Mouse (Mus musculus) erythroid progenitor cell, adult 5-6 weeks (primary cell): ENCODE measurements around the gene Zfp865. TPM values are rescaled to one million over a fixed set of nuclear protein-coding genes. Genes with fewer than 3 reads are reported as not detected.
"Not testable (repeated sequence)": the region's sequence is repeated elsewhere in the genome, so short reads cannot be mapped to it uniquely, and the experiment has no call there.

Source experiments
- ATAC-seq: replicated peaks from 2 replicates; pipeline ENCODE4 v1.8.0; 2016; ENCODE audit warnings: moderate number of reproducible peaks, mild to moderate bottlenecking, moderate TSS enrichment, inconsistent platforms; ENCODE audit not compliant: poor library complexity, low FRiP score, severe bottlenecking
- total RNA-seq, 2 experiments: library from RNA; stranded (forward) in 1 of 2; stranded (reverse) in 1 of 2; fragments of 150-400 nt in 1 of 2; fragments of 186-747, 209-891 nt in 1 of 2; gene quantifications; 2 replicates each; pipeline versions ENCODE4 v1.2.3 to v1.2.4; 2015 to 2017; ENCODE audit warnings: low replicate concordance in 2 of 2

Gene Zfp865
- total RNA-seq (2015; ENCODE audit: low replicate concordance) (9.0 and 9.2 TPM in 2 replicates), total RNA-seq (2017; ENCODE audit: low replicate concordance) (6.3 and 7.6 TPM in 2 replicates)

- ATAC-seq: peak; percentile 93
These were observed at the start of gene Zfp865, which contains the start of gene Ccdc106 for GRCm38 (mm10) chr7:5020000-5020681. TSS of gene Zfp865 (plus strand) at chr7:5020376. TSS of gene Ccdc106 (plus strand) at chr7:5020553.

- no peak for ATAC-seq
These were observed 49.1 kb upstream of the Zfp865 start, which contains the start of gene Sbk3 for GRCm38 (mm10) chr7:4971068-4971467. TSS of gene Sbk3 (minus strand) at chr7:4971168.

- no peak for ATAC-seq
These were observed 48.5 kb upstream of the Zfp865 start for GRCm38 (mm10) chr7:4971710-4972109.

GRCm38 (mm10) chr7:4972321-4973047 lies 47.7 kb upstream of the Zfp865 start:
- ATAC-seq: no peak

GRCm38 (mm10) chr7:4975455-4975854 lies 44.7 kb upstream of the Zfp865 start:
- no peak for ATAC-seq

GRCm38 (mm10) chr7:4976832-4977231 lies 43.3 kb upstream of the Zfp865 start:
- no peak for ATAC-seq

GRCm38 (mm10) chr7:4988250-4988649 lies 31.9 kb upstream of the Zfp865 start:
- no peak for ATAC-seq

- ATAC-seq: no peak
These were observed 26.7 kb upstream of the Zfp865 start for GRCm38 (mm10) chr7:4993347-4993998.

GRCm38 (mm10) chr7:4993999-4994788 lies 26.0 kb upstream of the Zfp865 start:
- ATAC-seq: no peak

- ATAC-seq: no peak
These were observed 24.7 kb upstream of the Zfp865 start for GRCm38 (mm10) chr7:4995268-4996002.

GRCm38 (mm10) chr7:4996003-4996895 lies 23.9 kb upstream of the Zfp865 start, which contains the start of gene Zfp579:
TSS of gene Zfp579 (minus strand) at chr7:4996158.
- ATAC-seq: no peak

GRCm38 (mm10) chr7:4996934-4997333 lies 23.2 kb upstream of the Zfp865 start:
- no peak for ATAC-seq

GRCm38 (mm10) chr7:4999876-5000275 lies 20.3 kb upstream of the Zfp865 start:
- ATAC-seq: no peak

- not testable (repeated sequence) for ATAC-seq
These were observed 17.3 kb upstream of the Zfp865 start for GRCm38 (mm10) chr7:5002876-5003275.

- no peak for ATAC-seq
These were observed 11.9 kb upstream of the Zfp865 start for GRCm38 (mm10) chr7:5008229-5008628.

GRCm38 (mm10) chr7:5012681-5013513 lies 7.3 kb upstream of the Zfp865 start:
- ATAC-seq: no peak
